Mouse (Mus musculus) c-Kit-positive CD71-positive TER-119-positive erythroid progenitor cells, embryonic 14.5 days (primary cell): ENCODE data around the gene Cfap97d1.

Source experiments
- DNase-seq: peaks from one replicate; pipeline ENCODE4 v3.0.0-alpha.2; 2013; ENCODE audit warnings: low spot score

Gene Cfap97d1

GRCm38 (mm10) chr11:102011510-102011909 lies 27.4 kb downstream of the Cfap97d1 start:
- DNase-seq: no peak

DNA sequence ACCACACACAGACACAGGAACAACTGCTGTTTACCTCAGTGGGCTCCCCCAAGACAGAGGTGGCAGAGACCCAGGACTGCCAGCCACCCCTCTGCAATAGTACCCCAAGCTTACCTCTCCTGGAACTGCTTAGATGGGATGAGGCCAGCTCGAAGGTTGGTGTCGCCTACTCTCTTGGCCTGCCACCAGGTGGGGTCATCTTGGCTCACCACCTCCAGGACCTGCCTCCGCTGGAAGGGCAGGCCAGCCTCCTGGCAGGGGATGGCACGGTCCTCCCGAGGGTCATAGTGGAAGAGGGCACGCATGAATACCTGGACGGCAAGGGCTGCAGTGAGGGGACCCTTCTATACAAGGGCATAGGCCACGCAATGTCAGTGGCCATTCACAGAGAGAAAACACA lies 29.1 kb downstream of the Cfap97d1 start:
- DNase-seq: no peak

- DNase-seq: no peak
Measured at GRCm38 (mm10) chr11:102015472-102015871, 31.4 kb downstream of the Cfap97d1 start.

GRCm38 (mm10) chr11:102016136-102016535 lies 32.1 kb downstream of the Cfap97d1 start:
- DNase-seq: no peak

GRCm38 (mm10) chr11:102019736-102020135 lies 35.7 kb downstream of the Cfap97d1 start:
- no peak for DNase-seq

- DNase-seq: no peak
Measured at GRCm38 (mm10) chr11:102021196-102021595, 37.1 kb downstream of the Cfap97d1 start.

GRCm38 (mm10) chr11:102023406-102023805 lies 39.3 kb downstream of the Cfap97d1 start:
- no peak for DNase-seq

DNA sequence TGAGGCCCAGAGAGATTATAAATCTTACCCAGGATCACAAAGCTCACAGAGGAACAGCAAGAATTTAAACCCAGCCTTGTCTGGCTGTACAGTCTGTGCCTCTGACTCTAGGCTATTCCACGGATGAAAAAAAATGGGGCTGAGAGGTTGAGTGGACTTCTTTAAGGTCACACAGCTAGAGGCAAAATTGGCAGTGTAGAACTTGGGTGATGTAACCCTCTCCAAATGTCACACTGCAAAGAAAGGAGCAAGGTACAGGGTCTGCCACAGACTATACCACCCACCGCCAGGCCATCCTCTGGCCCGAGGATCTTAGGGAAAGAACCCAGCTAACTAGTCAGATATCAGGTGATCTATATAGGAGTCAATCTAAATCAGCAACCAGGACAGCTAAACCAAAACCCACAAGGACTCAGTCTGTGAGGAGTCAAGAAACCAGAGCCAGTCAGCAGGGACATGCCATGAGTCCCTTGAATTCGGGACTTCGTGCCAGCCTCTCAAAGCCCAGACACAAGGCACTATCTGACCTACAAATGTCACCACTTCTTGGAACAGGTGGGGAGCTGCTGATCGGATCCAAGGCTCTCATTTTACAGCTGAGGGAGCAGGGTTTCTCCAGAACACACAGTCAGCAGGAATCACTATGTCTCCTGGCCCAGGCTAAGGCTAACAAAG lies 40.1 kb downstream of the Cfap97d1 start:
- no peak for DNase-seq

DNA sequence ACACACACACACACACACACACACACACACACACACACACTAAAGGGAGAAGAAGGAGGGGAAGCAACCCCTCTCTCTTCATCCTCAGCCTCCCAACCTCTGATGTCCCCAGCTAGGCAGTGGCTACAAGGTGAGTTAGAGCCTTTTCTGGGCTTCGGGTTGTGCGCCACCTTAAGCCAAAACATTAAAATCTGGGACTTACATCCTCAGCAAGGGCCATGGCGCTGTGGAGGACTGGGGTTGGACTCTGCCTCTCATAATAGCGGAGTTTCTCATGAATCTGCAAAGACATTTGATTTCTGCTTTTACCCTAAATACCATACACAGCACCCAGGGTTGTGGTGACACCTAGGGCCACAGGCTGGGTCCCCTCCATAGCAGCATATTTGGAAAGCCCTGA lies 40.8 kb downstream of the Cfap97d1 start:
- DNase-seq: no peak

GRCm38 (mm10) chr11:102025354-102025753 lies 41.3 kb downstream of the Cfap97d1 start:
- DNase-seq: no peak

DNA sequence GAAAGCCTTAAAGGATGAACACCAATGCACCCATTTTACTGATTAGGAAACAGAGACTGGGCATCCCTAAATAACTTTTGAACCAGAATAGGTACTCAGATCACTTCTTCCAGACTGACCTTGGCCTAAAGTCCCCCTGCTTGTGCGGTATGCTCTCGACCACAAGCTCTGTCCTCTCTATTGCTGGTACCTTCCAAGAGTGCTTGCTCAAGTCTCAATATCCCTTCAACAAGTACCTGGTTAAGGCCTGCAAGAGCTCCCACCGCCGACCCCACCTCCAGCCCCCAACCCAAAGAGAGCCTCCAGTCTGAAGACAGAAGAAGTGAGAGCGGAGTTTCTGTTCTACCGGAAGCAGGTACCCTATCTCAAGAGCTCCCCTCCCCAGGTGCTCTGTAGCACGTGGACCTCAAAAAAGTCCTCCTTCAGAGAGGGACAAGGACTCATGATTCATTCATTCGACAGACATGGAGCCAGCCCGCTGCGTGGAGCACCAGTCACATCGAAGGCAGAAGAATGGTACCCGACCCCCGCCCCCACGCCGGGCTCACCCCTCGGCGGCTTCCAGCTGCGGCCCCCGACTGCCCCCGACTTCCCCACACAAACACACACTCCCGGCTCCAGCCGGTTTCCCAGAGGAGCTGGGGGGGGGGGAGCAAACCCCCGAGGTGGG lies 42.0 kb downstream of the Cfap97d1 start:
- DNase-seq: no peak

- no peak for DNase-seq
Measured at GRCm38 (mm10) chr11:102026694-102027360, 42.7 kb downstream of the Cfap97d1 start.

DNA sequence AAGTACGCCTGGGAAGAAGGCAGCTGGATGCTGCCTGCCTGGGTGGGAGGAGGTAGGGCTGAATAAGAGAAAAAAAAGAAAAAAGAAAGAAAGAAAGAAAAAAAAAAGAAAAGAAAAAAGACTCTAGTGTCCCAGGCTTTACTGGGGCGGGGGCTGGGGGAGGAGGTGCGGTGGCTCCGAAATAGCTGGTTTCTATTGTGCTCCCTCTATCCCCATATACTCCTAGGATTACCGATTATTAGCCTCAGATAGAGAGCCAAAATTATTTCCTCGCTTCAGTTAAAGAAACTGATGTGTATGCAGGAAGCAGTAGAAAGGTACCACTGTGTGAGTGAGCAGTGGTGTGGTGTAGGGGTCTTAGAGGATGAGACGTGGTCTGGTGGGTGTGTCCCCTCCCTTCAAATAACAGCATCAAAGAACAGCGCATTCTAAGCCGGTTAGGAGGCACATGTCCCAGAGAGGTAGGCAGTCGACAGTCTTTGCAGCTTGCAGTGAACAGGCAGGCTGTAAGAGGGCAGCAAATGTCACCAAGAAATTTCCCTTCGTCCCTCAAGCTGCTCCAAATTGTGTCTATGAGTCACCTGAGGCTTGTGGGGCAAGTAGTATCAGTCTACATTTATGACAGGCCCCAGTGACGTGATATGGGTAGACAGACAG lies 43.4 kb downstream of the Cfap97d1 start:
- no peak for DNase-seq

DNA sequence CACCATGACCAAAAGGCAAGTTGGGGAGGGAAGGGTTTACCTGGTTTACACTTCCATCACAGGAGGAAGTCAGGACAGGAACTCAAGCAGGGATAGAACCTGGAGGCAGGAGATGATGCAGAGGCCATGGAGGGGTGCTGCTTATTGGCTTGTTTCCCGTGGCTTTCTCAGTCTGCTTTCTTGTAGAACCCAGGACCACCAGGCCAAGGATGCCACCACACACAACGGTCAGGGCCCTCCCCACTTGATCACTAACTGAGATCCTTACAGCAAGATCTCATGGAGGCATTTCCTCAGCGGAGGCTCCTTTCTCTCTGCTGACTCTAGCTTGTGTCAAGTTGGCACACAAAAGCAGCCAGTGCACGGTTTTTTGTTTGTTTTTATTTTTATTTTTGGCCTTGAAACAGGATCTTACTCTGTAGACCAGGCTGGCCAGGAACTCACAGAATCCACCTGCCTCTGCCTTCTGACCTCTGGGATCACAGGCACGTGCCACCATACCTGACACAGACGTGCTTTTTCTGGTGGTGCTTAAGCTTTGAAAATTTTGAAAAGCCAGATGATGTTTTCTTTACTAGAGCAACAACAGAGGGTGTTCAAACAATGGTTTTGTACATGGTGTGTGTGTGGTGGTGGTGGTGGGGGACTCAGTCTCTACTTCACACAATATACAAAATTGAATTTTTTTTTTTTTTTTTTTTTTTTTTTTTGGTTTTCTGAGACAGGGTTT lies 44.2 kb downstream of the Cfap97d1 start, which contains the start of gene Mpp3:
TSS of gene Mpp3 (minus strand) at position 375 of the 730 bp plus-strand sequence.
- DNase-seq: no peak

GRCm38 (mm10) chr11:102029304-102029703 lies 45.2 kb downstream of the Cfap97d1 start:
- no peak for DNase-seq

DNA sequence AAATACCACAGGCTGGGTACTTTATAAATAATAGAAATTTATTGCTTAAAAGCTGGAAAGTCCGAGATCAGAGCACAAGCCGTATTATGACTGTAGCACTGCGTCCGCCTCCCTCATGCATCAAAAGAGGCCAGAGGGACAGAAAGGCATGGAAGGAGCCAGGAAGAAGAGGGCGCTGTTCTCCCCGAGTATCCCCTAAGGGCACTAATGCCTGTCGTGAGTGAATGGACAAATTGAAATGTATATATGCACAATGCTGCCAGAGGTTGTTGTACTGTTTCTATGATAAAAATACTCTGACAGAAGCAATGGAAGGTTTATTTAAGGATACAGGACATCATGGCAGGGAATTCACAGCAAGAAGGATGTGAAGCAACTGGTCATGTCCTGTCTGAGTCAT lies 45.9 kb downstream of the Cfap97d1 start:
- DNase-seq: no peak

GRCm38 (mm10) chr11:102031149-102031548 lies 47.1 kb downstream of the Cfap97d1 start:
- no peak for DNase-seq

GRCm38 (mm10) chr11:102033055-102033591 lies 49.0 kb downstream of the Cfap97d1 start:
- no peak for DNase-seq

GRCm38 (mm10) chr11:102034887-102035286 lies 50.8 kb downstream of the Cfap97d1 start:
- no peak for DNase-seq

- DNase-seq: no peak
Measured at GRCm38 (mm10) chr11:102035456-102035960, 51.4 kb downstream of the Cfap97d1 start.

DNA sequence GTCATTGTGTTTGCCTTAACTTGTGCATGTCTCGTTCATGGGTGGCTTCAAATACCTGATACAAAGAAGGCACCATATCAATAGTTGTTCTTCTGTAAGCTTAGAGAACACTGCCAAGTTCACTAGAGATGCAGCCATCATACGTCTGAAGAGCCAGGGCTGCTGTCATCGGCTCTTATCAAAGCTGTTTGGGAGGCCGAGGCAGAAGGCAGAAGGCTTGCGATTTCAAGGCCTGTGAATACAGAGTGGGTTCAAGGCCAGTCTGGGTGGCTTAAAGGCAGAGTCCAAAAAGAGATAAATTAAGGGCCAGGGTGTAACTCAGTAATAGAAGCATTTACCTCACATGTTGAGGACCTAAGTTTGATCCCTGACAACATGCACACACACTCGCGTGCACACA lies 52.3 kb downstream of the Cfap97d1 start:
- DNase-seq: no peak
